In the genomic region with DNA sequence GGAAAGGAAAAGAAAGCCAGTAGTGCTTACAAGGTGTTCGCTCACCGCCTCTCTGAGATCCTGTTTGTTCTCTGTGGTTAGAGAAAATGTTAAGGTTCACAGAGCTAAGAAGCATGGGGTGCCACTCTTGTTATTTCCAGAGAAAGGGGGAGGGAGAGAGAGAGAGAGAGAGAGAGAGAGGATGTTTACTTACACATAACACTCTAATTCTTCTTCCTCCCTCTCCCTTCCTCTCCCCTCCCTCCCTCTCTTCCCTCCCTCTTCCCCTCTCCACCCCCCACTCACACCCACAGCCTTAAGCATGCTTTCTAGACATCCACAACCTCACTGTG, we compare ENCODE assay signal across 12 mouse cellular contexts. TPM values are rescaled to one million over a fixed set of nuclear protein-coding genes. Genes with fewer than 3 reads are reported as not detected.
A peak's percentile ranks its signal among the peaks of the same experiment; 100 is the strongest.
DNase-seq lines count a peak whose midpoint lies in the region; ATAC-seq and TF ChIP-seq lines count a peak whose summit lies in the region.
"Had no signal": no experiment of that assay in that cellular context is flagged by ENCODE, and none has a peak within 500 bp of the region (broad histone marks: within the 10 kb centered on the region; RNA-seq: fewer than 3 reads in every experiment).

No protein-coding gene starts in this region.

- ATAC-seq in hindbrain, embryonic 11.5 days (ENCODE audit: low FRiP score), result no peak
- no peak for ATAC-seq in hindbrain, postnatal 0 days
- no peak for ATAC-seq in midbrain, embryonic 11.5 days (ENCODE audit: low FRiP score)
- ATAC-seq in midbrain, postnatal 0 days (ENCODE audit: low FRiP score), result no peak
- ATAC-seq in activated CD4-positive, CD25-positive, alpha-beta regulatory T cell, adult 4 months, result peak; percentile 48
- ATAC-seq in intestine, embryonic 15.5 days, result 0 out of 2 replicates have a peak, but pooled peaks have one; percentile 50

- H3K27ac ChIP-seq in hindbrain, embryonic 11.5 days (ENCODE audit: low read depth, low read length), result 0 out of 2 replicates have a peak overlapping the region, but pooled peaks have one; percentile 27
- H3K27ac ChIP-seq in hindbrain, postnatal 0 days, result no peak overlapping the region
- H3K27ac ChIP-seq in midbrain, embryonic 11.5 days (ENCODE audit: low read depth, low read length), result no peak overlapping the region
- H3K27ac ChIP-seq in midbrain, postnatal 0 days (ENCODE audit: low read depth, low read length), result no peak overlapping the region
- no peak overlapping the region for H3K27ac ChIP-seq in intestine, embryonic 15.5 days
- H3K27ac ChIP-seq in layer of hippocampus, adult 2 months, result no peak overlapping the region; the same call in 1 of the 2 replicates
- H3K27ac ChIP-seq: liver, embryonic 13.5 days had no signal

- no peaks in the 10 kb centered on the region for H3K36me3 ChIP-seq in hindbrain, embryonic 11.5 days (ENCODE audit: control insufficient read depth, insufficient read depth, low read length)
- H3K36me3 ChIP-seq in hindbrain, postnatal 0 days (ENCODE audit: insufficient read depth, low read length), result no peaks in the 10 kb centered on the region
- H3K36me3 ChIP-seq in midbrain, embryonic 11.5 days (ENCODE audit: control insufficient read depth, insufficient read depth, low read length), result no peaks in the 10 kb centered on the region
- no peaks in the 10 kb centered on the region for H3K36me3 ChIP-seq in midbrain, postnatal 0 days (ENCODE audit: insufficient read depth, low read length)
- H3K36me3 ChIP-seq in intestine, embryonic 15.5 days, result no peaks in the 10 kb centered on the region
- H3K36me3 ChIP-seq: liver, embryonic 13.5 days had no signal

- H3K4me3 ChIP-seq in hindbrain, embryonic 11.5 days (ENCODE audit: low read depth, low read length), result no peak overlapping the region
- no peak overlapping the region for H3K4me3 ChIP-seq in hindbrain, postnatal 0 days (ENCODE audit: low read length)
- no peak overlapping the region for H3K4me3 ChIP-seq in midbrain, embryonic 11.5 days (ENCODE audit: low read depth, low read length)
- no peak overlapping the region for H3K4me3 ChIP-seq in midbrain, postnatal 0 days (ENCODE audit: low read depth, low read length)
- no peak overlapping the region for H3K4me3 ChIP-seq in intestine, embryonic 15.5 days (replicated peaks)
- H3K4me3 ChIP-seq in layer of hippocampus, adult 2 months, result no peak overlapping the region
- H3K4me3 ChIP-seq: liver, embryonic 13.5 days had no signal

- no peak overlapping the region for H3K9ac ChIP-seq in hindbrain, embryonic 11.5 days (ENCODE audit: low read depth, low read length)
- no peak overlapping the region for H3K9ac ChIP-seq in hindbrain, postnatal 0 days (replicated peaks; ENCODE audit: low read length)
- H3K9ac ChIP-seq in midbrain, embryonic 11.5 days (ENCODE audit: low read length), result no peak overlapping the region
- H3K9ac ChIP-seq in midbrain, postnatal 0 days (replicated peaks; ENCODE audit: low read length, poor library complexity, severe bottlenecking), result no peak overlapping the region
- H3K9ac ChIP-seq in intestine, embryonic 15.5 days, result no peak overlapping the region
- H3K9ac ChIP-seq: liver, embryonic 13.5 days had no signal

- WGBS in hindbrain, embryonic 11.5 days, result 81% methylated on average over 2 of the region's 2 CpGs
- WGBS in hindbrain, postnatal 0 days, result 69% methylated on average over 2 of the region's 2 CpGs
- WGBS in midbrain, embryonic 11.5 days, result 70% methylated on average over 2 of the region's 2 CpGs
- WGBS in midbrain, postnatal 0 days, result 73% methylated on average over 2 of the region's 2 CpGs
- 55% methylated on average over 2 of the region's 2 CpGs for WGBS in intestine, embryonic 15.5 days

- DNase-seq in hindbrain, embryonic 11.5 days (ENCODE audit: low spot score), result no peak
- no peak for DNase-seq in hindbrain, postnatal 0 days (ENCODE audit: low spot score)
- DNase-seq in midbrain, embryonic 11.5 days (ENCODE audit: low spot score, missing footprints), result peak; percentile 83
- no peak for DNase-seq in midbrain, postnatal 0 days (ENCODE audit: low spot score)
- DNase-seq in MN1 (ENCODE audit: low spot score), result no peak
- DNase-seq in layer of hippocampus, adult 2 months (ENCODE audit: low spot score in 2 of 2), result no peak
- DNase-seq: cerebellum, adult 2 months; kidney, postnatal 4 days; liver, embryonic 13.5 days; right cerebral cortex, postnatal 25 days had no signal

- no peak overlapping the region for H3K4me2 ChIP-seq in hindbrain, embryonic 11.5 days (replicated peaks; ENCODE audit: low read depth, low read length)
- H3K4me2 ChIP-seq in hindbrain, postnatal 0 days (ENCODE audit: low read depth, low read length), result no peak overlapping the region
- H3K4me2 ChIP-seq in midbrain, embryonic 11.5 days, result no peak overlapping the region
- H3K4me2 ChIP-seq in midbrain, postnatal 0 days (ENCODE audit: low read depth, low read length, poor library complexity, severe bottlenecking), result no peak overlapping the region
- no peak overlapping the region for H3K4me2 ChIP-seq in intestine, embryonic 15.5 days (replicated peaks)
- H3K4me2 ChIP-seq: liver, embryonic 13.5 days had no signal

- H3K9me3 ChIP-seq in hindbrain, embryonic 11.5 days (ENCODE audit: control insufficient read depth, low read length), result no peaks in the 10 kb centered on the region
- H3K9me3 ChIP-seq in hindbrain, postnatal 0 days (ENCODE audit: low read length), result no peaks in the 10 kb centered on the region
- H3K9me3 ChIP-seq in midbrain, embryonic 11.5 days (ENCODE audit: control insufficient read depth, low read length), result no peaks in the 10 kb centered on the region
- no peaks in the 10 kb centered on the region for H3K9me3 ChIP-seq in midbrain, postnatal 0 days (ENCODE audit: low read length)
- H3K9me3 ChIP-seq in intestine, embryonic 15.5 days, result no peaks in the 10 kb centered on the region
- H3K9me3 ChIP-seq: liver, embryonic 13.5 days had no signal

- H3K27me3 ChIP-seq in hindbrain, embryonic 11.5 days (ENCODE audit: control insufficient read depth, insufficient read depth, low read length), result no peaks in the 10 kb centered on the region
- no peaks in the 10 kb centered on the region for H3K27me3 ChIP-seq in hindbrain, postnatal 0 days (ENCODE audit: insufficient read depth, low read length)
- H3K27me3 ChIP-seq in midbrain, embryonic 11.5 days (ENCODE audit: control insufficient read depth, insufficient read depth, low read length), result no peaks in the 10 kb centered on the region
- H3K27me3 ChIP-seq in midbrain, postnatal 0 days (ENCODE audit: insufficient read depth, low read length), result no peaks in the 10 kb centered on the region
- H3K27me3 ChIP-seq in intestine, embryonic 15.5 days (replicated peaks), result no peaks in the 10 kb centered on the region
- H3K27me3 ChIP-seq: liver, embryonic 13.5 days had no signal

- no peaks in the 10 kb centered on the region; the same call in 1 of the 2 replicates for H3K4me1 ChIP-seq in hindbrain, embryonic 11.5 days (replicated peaks; ENCODE audit: control insufficient read depth, insufficient read depth, low read length)
- H3K4me1 ChIP-seq in hindbrain, postnatal 0 days (ENCODE audit: insufficient read depth, low read length), result no peaks in the 10 kb centered on the region
- no peaks in the 10 kb centered on the region; the same call in 1 of the 2 replicates for H3K4me1 ChIP-seq in midbrain, embryonic 11.5 days (ENCODE audit: control insufficient read depth, insufficient read depth, low read length)
- H3K4me1 ChIP-seq in midbrain, postnatal 0 days (ENCODE audit: insufficient read depth, low read length), result no peaks in the 10 kb centered on the region
- no peaks in the 10 kb centered on the region for H3K4me1 ChIP-seq in intestine, embryonic 15.5 days (replicated peaks)

- no peak for TF ChIP-seq CTCF in hindbrain, postnatal 0 days (IDR thresholded peaks at IDR 0.05; ENCODE audit: low read depth)
- TF ChIP-seq CTCF in midbrain, postnatal 0 days (IDR thresholded peaks at IDR 0.05), result no peak
- TF ChIP-seq CTCF in layer of hippocampus, adult 2 months (conservative IDR thresholded peaks at IDR 0.05), result no peak

RNA-seq across cellular contexts. Expression of a gene that starts 35.8 kb away (rescaled TPM):
- polyA plus RNA-seq in hindbrain, embryonic 11.5 days (2014; fragmentation: Nextera tagmentation; extraction: Ambion mirVana), result 9.5 and 10.4 TPM in 2 replicates
- total RNA-seq in hindbrain, postnatal 0 days (2014; rRNA removed), result 32.9 and 34.8 TPM in 2 replicates
- 12.5 and 13.1 TPM in 2 replicates for polyA plus RNA-seq in hindbrain, postnatal 0 days (2015; fragmentation: Nextera tagmentation; extraction: Ambion mirVana)
- polyA plus RNA-seq in midbrain, embryonic 11.5 days (2014; fragmentation: Nextera tagmentation; extraction: Ambion mirVana), result 9.2 and 11.1 TPM in 2 replicates
- total RNA-seq in midbrain, postnatal 0 days (2014; rRNA removed), result 48.8 and 57.4 TPM in 2 replicates
- polyA plus RNA-seq in midbrain, postnatal 0 days (2015; fragmentation: Nextera tagmentation; extraction: Ambion mirVana), result 17.7 and 19.6 TPM in 2 replicates
- polyA plus RNA-seq in activated CD4-positive, CD25-positive, alpha-beta regulatory T cell, adult 4 months (2017; shearing (Covaris generic)), result 100 to 1,000 TPM; 210 to 273 TPM
- 1.7 and 1.9 TPM in 2 replicates for polyA plus RNA-seq in intestine, embryonic 15.5 days (2015; fragmentation: Nextera tagmentation; extraction: Ambion mirVana)
- total RNA-seq in layer of hippocampus, adult 2 months (2021), result 10 to 100 TPM; 72.0 to 77.6 TPM

Comparison
In these comparisons a context has a peak if more than half of its experiments do, and no peak if none do; other contexts are left out.
1. ATAC-seq: peak in activated CD4-positive, CD25-positive, alpha-beta regulatory T cell, adult 4 months (single experiment) and intestine, embryonic 15.5 days (single experiment); none in hindbrain, embryonic 11.5 days (single experiment), hindbrain, postnatal 0 days (single experiment), midbrain, embryonic 11.5 days (single experiment) and midbrain, postnatal 0 days (single experiment).
2. RNA of a gene that starts 35.8 kb away (polyA plus RNA-seq): 210 to 273 TPM in activated CD4-positive, CD25-positive, alpha-beta regulatory T cell, adult 4 months; 17.7 to 19.6 TPM in midbrain, postnatal 0 days, 12.5 to 13.1 TPM in hindbrain, postnatal 0 days, 9.5 to 10.4 TPM in hindbrain, embryonic 11.5 days, 9.2 to 11.1 TPM in midbrain, embryonic 11.5 days and 1.7 to 1.9 TPM in intestine, embryonic 15.5 days; every median in the first group is over 10 times any median in the second.